Mouse (Mus musculus) hindbrain, embryonic 14.5 days (tissue): Measurements from ENCODE around the gene Elavl2. TPM values are rescaled to one million over a fixed set of nuclear protein-coding genes. Genes with fewer than 3 reads are reported as not detected.
"Not testable (repeated sequence)": the region's sequence is repeated elsewhere in the genome, so short reads cannot be mapped to it uniquely, and the experiment has no call there.

Source experiments
- ATAC-seq: fragments of 200-750 bp; cut with Nextera tagmentation; 2 replicates; pipeline ENCODE4 v1.8.0; 2017; ENCODE audit warnings: moderate number of reproducible peaks, mild to moderate bottlenecking, moderate TSS enrichment, moderate library complexity; ENCODE audit not compliant: low FRiP score
- DNase-seq: peaks from one replicate; pipeline ENCODE4 v3.0.0-alpha.2; 2015; ENCODE audit warnings: low spot score
- H3K27ac ChIP-seq: fragments of 300-500 bp; sonication (generic); 2 replicates; pipeline ENCODE4 v1.5.1; 2014; ENCODE audit warnings: mild to moderate bottlenecking, moderate library complexity
- H3K27me3 ChIP-seq: fragments of 300-500 bp; sonication (generic); 2 replicates; pipeline ENCODE4 v1.6.1; 2014; ENCODE audit warnings: mild to moderate bottlenecking, low read length, mixed read lengths; ENCODE audit not compliant: control insufficient read depth, insufficient read depth
- H3K36me3 ChIP-seq: fragments of 300-500 bp; sonication (generic); replicated peaks from 2 replicates; pipeline ENCODE4 v1.6.1; 2014; ENCODE audit not compliant: control insufficient read depth, insufficient read depth
- H3K4me1 ChIP-seq: fragments of 300-500 bp; sonication (generic); replicated peaks from 2 replicates; pipeline ENCODE4 v1.6.1; 2014; ENCODE audit warnings: antibody characterized with exemption, low read length, mixed read lengths; ENCODE audit not compliant: control insufficient read depth, insufficient read depth
- H3K4me2 ChIP-seq: fragments of 300-500 bp; sonication (generic); replicated peaks from 2 replicates; pipeline ENCODE4 v1.6.1; 2014; ENCODE audit warnings: mild to moderate bottlenecking, moderate library complexity
- H3K4me3 ChIP-seq: fragments of 300-500 bp; sonication (generic); replicated peaks from 2 replicates; pipeline ENCODE4 v1.5.1; 2014; ENCODE audit warnings: mild to moderate bottlenecking, low read length
- H3K9ac ChIP-seq: fragments of 300-500 bp; sonication (generic); 2 replicates; pipeline ENCODE4 v1.6.1; 2014
- H3K9me3 ChIP-seq: fragments of 300-500 bp; sonication (generic); 2 replicates; pipeline ENCODE4 v1.6.1; 2016; ENCODE audit warnings: low read length; ENCODE audit not compliant: control insufficient read depth
- WGBS: fragments of 180-500 bp; shearing (Covaris S2); extraction: QIAGEN DNeasy Blood & Tissue Kit; methylation state at CpG from one replicate; pipeline ENCODE4 v1.1.7; 2014; 5-methylcytosine and 5-hydroxymethylcytosine counted together
- polyA plus RNA-seq: library from polyadenylated mRNA; unstranded; fragments of >200 nt; fragmentation: Nextera tagmentation; extraction: Ambion mirVana; gene quantifications from 2 replicates; pipeline ENCODE4 v1.2.1, GENCODE M21; 2014

The Elavl2 gene
- polyA plus RNA-seq, 1 experiment from 2014 or later, result 172 TPM

- Histone ChIP-seq H3K4me1 (no peaks in the 10 kb centered on the region), H3K27ac (no peak overlapping the region), H3K4me2 (no peak overlapping the region), H3K4me3 (no peak overlapping the region), H3K9me3 (no peaks in the 10 kb centered on the region), H3K36me3 (0 out of 2 replicates have a peak, but pooled peaks cover 4% of the 10 kb centered on the region), H3K9ac (no peak overlapping the region), H3K27me3 (no peaks in the 10 kb centered on the region)
- 84% methylated on average over 1 of the region's 1 CpGs for WGBS
- no peak for ATAC-seq
- no peak for DNase-seq
These were observed 132.2 kb downstream of the Elavl2 start for GRCm38 (mm10) chr4:91268390-91268789.

GRCm38 (mm10) chr4:91263733-91264440 lies 136.7 kb downstream of the Elavl2 start:
- H3K27me3 ChIP-seq, result no peaks in the 10 kb centered on the region
- no peak overlapping the region for H3K27ac ChIP-seq
- H3K4me1 ChIP-seq, result no peaks in the 10 kb centered on the region
- peaks cover 34% of the 10 kb centered on the region for H3K36me3 ChIP-seq
- no peak overlapping the region for H3K4me2 ChIP-seq
- WGBS, result 84% methylated on average over 19 of the region's 19 CpGs
- ATAC-seq (no peak), DNase-seq (no peak)
- H3K9me3 ChIP-seq, result no peaks in the 10 kb centered on the region
- no peak overlapping the region for H3K4me3 ChIP-seq
- no peak overlapping the region for H3K9ac ChIP-seq

- no peaks in the 10 kb centered on the region for H3K4me1 ChIP-seq
- WGBS, result 90% methylated on average over 8 of the region's 8 CpGs
- H3K27ac ChIP-seq, result no peak overlapping the region
- H3K27me3 ChIP-seq, result no peaks in the 10 kb centered on the region
- no peak for ATAC-seq
- no peak for DNase-seq
- no peak overlapping the region for H3K4me3 ChIP-seq
- no peaks in the 10 kb centered on the region for H3K9me3 ChIP-seq
- H3K36me3 ChIP-seq, result peaks cover 34% of the 10 kb centered on the region
- no peak overlapping the region for H3K9ac ChIP-seq
- H3K4me2 ChIP-seq, result no peak overlapping the region
These were observed 137.7 kb downstream of the Elavl2 start for GRCm38 (mm10) chr4:91262839-91263238.

GRCm38 (mm10) chr4:91260622-91261021 lies 140.0 kb downstream of the Elavl2 start:
- Histone ChIP-seq H3K4me2 (no peak overlapping the region), H3K4me3 (no peak overlapping the region), H3K9me3 (no peaks in the 10 kb centered on the region), H3K36me3 (peaks cover 34% of the 10 kb centered on the region), H3K9ac (no peak overlapping the region), H3K27me3 (no peaks in the 10 kb centered on the region), H3K27ac (no peak overlapping the region), H3K4me1 (no peaks in the 10 kb centered on the region)
- DNase-seq (no peak), ATAC-seq (no peak)
- WGBS, result 96% methylated on average over 4 of the region's 4 CpGs

GRCm38 (mm10) chr4:91248650-91249049 lies 151.9 kb downstream of the Elavl2 start:
- DNase-seq, result no peak
- no peaks in the 10 kb centered on the region for H3K27me3 ChIP-seq
- no peak overlapping the region for H3K27ac ChIP-seq
- ATAC-seq, result no peak
- WGBS, result 70% methylated on average over 1 of the region's 1 CpGs
- no peaks in the 10 kb centered on the region for H3K9me3 ChIP-seq
- no peak overlapping the region for H3K9ac ChIP-seq
- no peaks in the 10 kb centered on the region for H3K4me1 ChIP-seq
- no peak overlapping the region for H3K4me3 ChIP-seq
- no peak overlapping the region for H3K4me2 ChIP-seq
- peaks cover 14% of the 10 kb centered on the region for H3K36me3 ChIP-seq

- H3K27ac ChIP-seq, H3K9ac ChIP-seq, H3K9me3 ChIP-seq, H3K27me3 ChIP-seq, H3K4me1 ChIP-seq, H3K4me2 ChIP-seq, H3K4me3 ChIP-seq, DNase-seq, ATAC-seq: not testable (repeated sequence)
- WGBS, result 90% methylated on average over 5 of the region's 8 CpGs
- peaks cover 10% of the 10 kb centered on the region; the same call in 1 of the 2 replicates for H3K36me3 ChIP-seq
These were observed 155.4 kb downstream of the Elavl2 start for GRCm38 (mm10) chr4:91245136-91245535.

GRCm38 (mm10) chr4:91244554-91244953 lies 156.0 kb downstream of the Elavl2 start:
- H3K9ac ChIP-seq, result no peak overlapping the region
- H3K4me1 ChIP-seq, result no peaks in the 10 kb centered on the region
- H3K27me3 ChIP-seq, result no peaks in the 10 kb centered on the region
- no peaks in the 10 kb centered on the region for H3K9me3 ChIP-seq
- 0 out of 2 replicates have a peak overlapping the region, but pooled peaks have one; percentile 41 for H3K27ac ChIP-seq
- DNase-seq (no peak), ATAC-seq (no peak)
- WGBS, result 83% methylated on average over 9 of the region's 9 CpGs
- H3K4me2 ChIP-seq, result no peak overlapping the region
- no peak overlapping the region for H3K4me3 ChIP-seq
- H3K36me3 ChIP-seq, result peaks cover 10% of the 10 kb centered on the region; the same call in 1 of the 2 replicates

GRCm38 (mm10) chr4:91243896-91244295 lies 156.7 kb downstream of the Elavl2 start:
- H3K9ac ChIP-seq, result no peak overlapping the region
- no peaks in the 10 kb centered on the region for H3K4me1 ChIP-seq
- 86% methylated on average over 4 of the region's 4 CpGs for WGBS
- no peak overlapping the region for H3K4me2 ChIP-seq
- H3K27ac ChIP-seq, result 0 out of 2 replicates have a peak overlapping the region, but pooled peaks have one; percentile 41
- peaks cover 10% of the 10 kb centered on the region; the same call in 1 of the 2 replicates for H3K36me3 ChIP-seq
- no peak overlapping the region for H3K4me3 ChIP-seq
- ATAC-seq (no peak), DNase-seq (no peak)
- no peaks in the 10 kb centered on the region for H3K9me3 ChIP-seq
- no peaks in the 10 kb centered on the region for H3K27me3 ChIP-seq

GRCm38 (mm10) chr4:91238739-91239485 lies 161.7 kb downstream of the Elavl2 start:
- Histone ChIP-seq H3K36me3 (0 out of 2 replicates have a peak, but pooled peaks cover 3% of the 10 kb centered on the region), H3K4me3 (no peak overlapping the region), H3K4me1 (peaks cover 3% of the 10 kb centered on the region; the same call in 1 of the 2 replicates), H3K27me3 (no peaks in the 10 kb centered on the region), H3K27ac (no peak overlapping the region; the same call in 1 of the 2 replicates), H3K9ac (no peak overlapping the region), H3K9me3 (no peaks in the 10 kb centered on the region), H3K4me2 (no peak overlapping the region)
- WGBS, result 61% methylated on average over 6 of the region's 6 CpGs
- ATAC-seq, result peak; percentile 59; the same call in 1 of the 2 replicates
- DNase-seq, result no peak
